Mouse (Mus musculus) heart, embryonic 14.5 days (tissue): ENCODE measurements around the gene Tyw5. TPM values are rescaled to one million over a fixed set of nuclear protein-coding genes. Genes with fewer than 3 reads are reported as not detected.

Experiments
- ATAC-seq: fragments of 200-750 bp; cut with Nextera tagmentation; 2 replicates; pipeline ENCODE4 v1.8.0; 2017; ENCODE audit warnings: low read depth, moderate TSS enrichment; ENCODE audit not compliant: insufficient number of reproducible peaks, insufficient read depth, low FRiP score
- H3K27ac ChIP-seq, 2 experiments: fragments of 200-500 bp in 1 of 2; fragments of 300-500 bp in 1 of 2; sonication (generic) in 1 of 2; replicated peaks in 1 of 2; 2 replicates each; pipeline ENCODE4 v1.5.1; 2012 to 2014; ENCODE audit warnings: low read depth in 2 of 2, low read length in 2 of 2, control low read depth in 1 of 2, mild to moderate bottlenecking in 1 of 2, mixed read lengths in 1 of 2; ENCODE audit not compliant: control insufficient read depth in 1 of 2, insufficient read depth in 1 of 2
- H3K27me3 ChIP-seq: fragments of 300-500 bp; sonication (generic); 2 replicates; pipeline ENCODE4 v1.6.1; 2014; ENCODE audit warnings: mild to moderate bottlenecking, low read length, control low read depth; ENCODE audit not compliant: control insufficient read depth, insufficient read depth
- H3K36me3 ChIP-seq: fragments of 300-500 bp; sonication (generic); 2 replicates; pipeline ENCODE4 v1.6.1; 2014; ENCODE audit warnings: mild to moderate bottlenecking, control low read depth, low read length, mixed read lengths; ENCODE audit not compliant: control insufficient read depth, insufficient read depth
- H3K4me1 ChIP-seq, 2 experiments: fragments of 200-500 bp in 1 of 2; fragments of 300-500 bp in 1 of 2; sonication (generic) in 1 of 2; 2 replicates each; pipeline ENCODE4 v1.6.1; 2012 to 2014; ENCODE audit warnings: low read length in 2 of 2, control low read depth in 1 of 2, mixed read lengths in 1 of 2; ENCODE audit not compliant: control insufficient read depth in 2 of 2, insufficient read depth in 2 of 2
- H3K4me2 ChIP-seq: fragments of 300-500 bp; sonication (generic); 2 replicates; pipeline ENCODE4 v1.6.1; 2014; ENCODE audit warnings: mild to moderate bottlenecking, low read length
- H3K4me3 ChIP-seq, 2 experiments: fragments of 200-500 bp in 1 of 2; fragments of 300-500 bp in 1 of 2; sonication (generic) in 1 of 2; 2 replicates each; pipeline ENCODE4 v1.5.1; 2012 to 2014; ENCODE audit warnings: low read length in 2 of 2, mild to moderate bottlenecking in 2 of 2, control low read depth in 1 of 2, low read depth in 1 of 2, moderate library complexity in 1 of 2; ENCODE audit not compliant: control insufficient read depth in 1 of 2, insufficient read depth in 1 of 2
- H3K9ac ChIP-seq: fragments of 300-500 bp; sonication (generic); 2 replicates; pipeline ENCODE4 v1.6.1; 2014; ENCODE audit warnings: mild to moderate bottlenecking, low read length
- H3K9me3 ChIP-seq: fragments of 300-500 bp; sonication (generic); 2 replicates; pipeline ENCODE4 v1.6.1; 2016; ENCODE audit warnings: low read length, control low read depth; ENCODE audit not compliant: control insufficient read depth
- WGBS: fragments of 180-500 bp; shearing (Covaris S2); extraction: QIAGEN DNeasy Blood & Tissue Kit; methylation state at CpG from one replicate; pipeline ENCODE4 v1.1.7; 2014; 5-methylcytosine and 5-hydroxymethylcytosine counted together
- polyA plus RNA-seq: library from polyadenylated mRNA; unstranded; fragments of >200 nt; fragmentation: Nextera tagmentation; extraction: Ambion mirVana; gene quantifications from 2 replicates; pipeline ENCODE4 v1.2.1, GENCODE M21; 2014

The Tyw5 gene
- 17.1 and 18.2 TPM in 2 replicates for polyA plus RNA-seq

DNA sequence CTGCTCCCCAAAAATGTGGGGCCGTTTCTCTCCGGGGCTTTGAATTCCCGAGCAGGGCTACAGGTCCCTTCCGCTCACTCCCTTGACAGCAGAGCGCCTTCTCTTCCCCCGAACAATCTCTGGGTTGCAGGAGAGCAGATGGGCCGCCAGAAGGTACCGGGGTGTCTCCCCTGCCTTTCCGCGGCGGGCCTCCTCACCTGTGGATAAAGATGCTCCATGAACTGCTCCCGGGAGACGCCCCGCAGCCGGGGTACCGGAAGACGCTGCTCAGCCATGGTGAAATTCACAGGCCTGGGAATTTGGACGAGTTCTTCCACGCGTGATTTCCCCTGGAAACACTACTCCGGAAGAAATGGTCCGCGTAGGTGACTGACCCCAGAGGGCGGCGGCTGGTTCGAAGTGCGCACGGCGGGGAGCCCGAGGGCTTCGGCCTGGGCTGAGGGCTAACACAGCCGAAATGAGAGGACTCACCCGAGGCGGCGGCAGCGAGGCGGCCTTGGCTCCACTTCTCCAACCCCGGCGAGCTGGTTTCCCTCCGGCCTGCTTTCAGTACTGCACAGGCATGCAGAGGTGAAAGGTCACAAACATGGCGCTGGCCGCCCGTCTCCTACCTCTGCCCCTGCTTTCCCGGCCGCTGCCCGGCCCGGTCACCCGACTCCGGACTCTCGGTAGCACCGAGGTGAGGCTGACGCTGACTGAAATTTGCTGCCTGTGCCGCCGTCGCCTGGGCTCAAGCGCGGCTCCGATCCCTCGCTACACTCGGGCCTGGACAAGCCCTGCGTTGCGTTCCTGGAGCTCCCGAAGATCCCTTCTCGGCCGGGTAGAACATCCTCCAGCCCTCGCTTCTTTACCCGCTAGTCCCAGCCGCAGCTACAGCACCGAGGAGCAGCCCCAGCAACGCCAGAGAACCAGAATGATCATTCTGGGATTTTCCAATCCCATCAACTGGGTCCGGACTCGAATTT, at the start of gene Tyw5, which contains the start of gene Maip1:
Tyw5 (minus strand) TSS at position 915 of the 965 bp plus-strand sequence.
Maip1 (plus strand) TSS at position 142 of the 965 bp plus-strand sequence.
- H3K36me3 ChIP-seq: peaks cover 12% of the 10 kb centered on the region
- peak within 1 kb of the TSS; percentile 89 for H3K9ac ChIP-seq
- no peaks in the 10 kb centered on the region for H3K9me3 ChIP-seq
- peaks cover 0 to 27% of the 10 kb centered on the region in 2 experiments; a peak in 2 of 4 replicates for H3K4me1 ChIP-seq
- H3K27ac ChIP-seq: peak within 1 kb of the TSS; percentile 93 to 97
- under 1% methylated on average over 70 of the region's 72 CpGs for WGBS
- peak within 1 kb of the TSS; percentile 73 for H3K4me2 ChIP-seq
- peak within 1 kb of the TSS; percentile 76 to 80 for H3K4me3 ChIP-seq
- peak; percentile 90 for ATAC-seq
- H3K27me3 ChIP-seq: no peaks in the 10 kb centered on the region

DNA sequence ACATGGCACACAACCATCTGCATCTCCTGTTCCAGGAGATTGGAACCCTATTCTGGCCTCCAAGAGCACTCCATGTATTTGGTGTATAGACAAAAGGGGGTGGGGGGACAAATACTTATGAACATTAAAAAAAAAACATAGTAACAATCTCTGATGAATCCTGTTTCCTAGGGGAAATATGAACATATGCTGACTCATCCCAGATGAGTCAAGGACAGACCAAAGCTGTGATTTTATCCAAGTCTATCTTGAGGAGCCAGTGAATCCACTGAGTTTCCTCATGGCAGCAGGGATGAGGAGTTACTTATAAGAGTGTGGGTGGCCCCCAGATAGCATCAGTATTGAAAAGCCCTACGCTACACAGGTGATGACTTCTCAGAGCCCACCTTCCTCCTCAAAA, 43.3 kb upstream of the Tyw5 start:
- Histone ChIP-seq H3K36me3 (no peaks in the 10 kb centered on the region), H3K27me3 (no peaks in the 10 kb centered on the region), H3K4me1 (no peaks in the 10 kb centered on the region), H3K27ac (no peak overlapping the region), H3K9ac (no peak overlapping the region), H3K4me3 (no peak overlapping the region), H3K9me3 (no peaks in the 10 kb centered on the region), H3K4me2 (no peak overlapping the region)
- ATAC-seq: no peak
- 93% methylated on average over 1 of the region's 1 CpGs for WGBS

DNA sequence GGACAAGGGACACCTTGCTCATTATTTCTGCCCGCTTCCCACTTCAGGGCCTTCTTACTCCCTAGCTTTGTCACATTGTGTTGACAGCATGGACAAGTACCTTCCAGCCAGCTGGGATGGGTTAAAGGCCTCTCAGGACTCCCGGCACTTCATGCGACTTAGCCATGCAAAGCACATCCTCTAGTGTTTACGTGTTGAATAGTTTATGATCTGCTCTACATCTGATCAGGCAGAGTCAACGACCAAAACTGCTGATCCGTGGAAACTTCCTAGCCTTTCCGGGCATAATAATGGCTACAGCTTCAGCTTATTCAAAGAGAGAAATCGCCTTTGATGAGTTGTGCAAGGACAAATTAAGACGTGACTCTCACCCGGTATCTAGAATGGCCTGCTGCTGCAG, 38.8 kb upstream of the Tyw5 start:
- Histone ChIP-seq H3K9me3 (no peaks in the 10 kb centered on the region), H3K4me1 (peaks cover 0 to 2% of the 10 kb centered on the region in 2 experiments; a peak in 1 of 4 replicates), H3K9ac (no peak overlapping the region), H3K4me2 (no peak overlapping the region), H3K4me3 (no peak overlapping the region), H3K27me3 (no peaks in the 10 kb centered on the region), H3K27ac (no peak overlapping the region), H3K36me3 (no peaks in the 10 kb centered on the region)
- WGBS: 67% methylated on average over 10 of the region's 10 CpGs
- ATAC-seq: no peak

DNA sequence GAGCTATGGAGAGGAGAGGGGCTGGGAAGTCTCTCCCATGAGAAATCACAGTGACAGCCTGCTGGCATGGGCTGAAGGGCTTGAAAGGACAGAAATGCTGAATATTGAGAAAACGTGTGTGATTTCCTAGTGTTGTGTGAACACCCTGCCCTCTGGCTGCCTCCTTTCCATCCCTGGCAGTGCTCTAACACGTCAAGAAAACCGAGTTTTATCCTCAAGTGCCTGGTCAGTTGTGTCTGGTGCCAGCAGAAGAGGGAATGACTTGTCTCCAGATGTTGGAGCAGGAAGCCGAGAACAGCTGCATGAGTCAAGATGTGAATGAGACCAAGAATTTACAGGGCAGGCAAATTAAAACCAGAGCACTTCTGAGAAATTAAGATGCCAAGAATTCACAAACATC, 33.9 kb upstream of the Tyw5 start:
- peaks cover 11 to 12% of the 10 kb centered on the region in 2 experiments; a peak in 3 of 4 replicates for H3K4me1 ChIP-seq
- no peaks in the 10 kb centered on the region for H3K36me3 ChIP-seq
- WGBS: 47% methylated on average over 4 of the region's 4 CpGs
- H3K27ac ChIP-seq: no peak overlapping the region
- no peak overlapping the region for H3K9ac ChIP-seq
- no peak overlapping the region for H3K4me2 ChIP-seq
- H3K4me3 ChIP-seq: no peak overlapping the region
- no peaks in the 10 kb centered on the region for H3K27me3 ChIP-seq
- no peak for ATAC-seq
- H3K9me3 ChIP-seq: no peaks in the 10 kb centered on the region

DNA sequence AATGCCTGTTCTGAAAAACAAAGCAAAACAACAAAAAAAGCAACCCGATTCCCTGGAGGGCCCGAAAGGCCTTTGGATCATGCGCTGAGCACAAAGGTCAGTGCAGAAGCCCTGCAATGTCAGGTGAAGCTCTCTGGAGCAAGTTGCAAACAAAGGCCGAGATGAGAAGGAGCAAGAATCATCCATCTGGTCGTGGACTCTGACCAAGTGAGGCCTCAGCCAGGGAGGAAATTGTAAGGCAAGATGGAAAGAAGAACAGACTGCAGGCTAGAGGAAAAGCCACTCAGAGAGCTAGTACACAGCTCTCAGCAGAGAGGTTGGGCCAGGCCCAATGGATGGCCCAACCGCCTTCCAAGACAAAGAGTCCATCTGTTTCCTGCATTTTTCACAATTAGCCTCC, 32.1 kb upstream of the Tyw5 start:
- Histone ChIP-seq H3K27me3 (no peaks in the 10 kb centered on the region), H3K36me3 (no peaks in the 10 kb centered on the region), H3K27ac (peak overlapping the region in 1 of 2 experiments; percentile 3; a peak in 2 of 4 replicates), H3K9ac (no peak overlapping the region), H3K4me3 (no peak overlapping the region), H3K4me1 (peaks cover 11 to 12% of the 10 kb centered on the region in 2 experiments; a peak in 3 of 4 replicates), H3K4me2 (no peak overlapping the region), H3K9me3 (no peaks in the 10 kb centered on the region)
- 74% methylated on average over 6 of the region's 6 CpGs for WGBS
- no peak for ATAC-seq

DNA sequence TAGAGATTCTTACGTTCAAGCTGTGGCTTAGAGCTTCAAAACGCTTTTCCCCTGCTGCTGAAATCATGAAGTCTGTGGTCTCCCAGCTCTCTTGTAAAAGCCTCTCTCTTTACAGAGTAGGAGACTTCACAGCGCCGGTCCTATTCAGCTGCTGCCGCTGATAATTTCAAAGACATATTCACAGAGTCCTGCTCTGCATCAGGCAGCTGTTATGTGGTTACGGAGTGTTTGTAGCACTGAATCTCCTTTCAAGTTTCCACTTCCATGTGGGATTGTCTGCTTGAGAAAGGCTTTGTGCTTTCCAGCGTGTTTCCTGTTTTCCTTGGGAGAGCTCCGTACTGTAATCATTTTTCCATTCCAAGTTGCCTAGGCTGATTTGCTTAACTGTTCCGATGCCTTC, 30.1 kb upstream of the Tyw5 start:
- Histone ChIP-seq H3K27me3 (no peaks in the 10 kb centered on the region), H3K4me3 (peak overlapping the region; percentile 10 to 15; a peak in 2 of 4 replicates), H3K36me3 (no peaks in the 10 kb centered on the region), H3K27ac (peak overlapping the region; percentile 75 to 82), H3K9ac (peak overlapping the region; percentile 42; the same call in 1 of the 2 replicates), H3K4me2 (peak overlapping the region; percentile 58), H3K9me3 (no peaks in the 10 kb centered on the region), H3K4me1 (peaks cover 11 to 12% of the 10 kb centered on the region in 2 experiments; a peak in 3 of 4 replicates)
- 18% methylated on average over 9 of the region's 9 CpGs for WGBS
- peak; percentile 84 for ATAC-seq

DNA sequence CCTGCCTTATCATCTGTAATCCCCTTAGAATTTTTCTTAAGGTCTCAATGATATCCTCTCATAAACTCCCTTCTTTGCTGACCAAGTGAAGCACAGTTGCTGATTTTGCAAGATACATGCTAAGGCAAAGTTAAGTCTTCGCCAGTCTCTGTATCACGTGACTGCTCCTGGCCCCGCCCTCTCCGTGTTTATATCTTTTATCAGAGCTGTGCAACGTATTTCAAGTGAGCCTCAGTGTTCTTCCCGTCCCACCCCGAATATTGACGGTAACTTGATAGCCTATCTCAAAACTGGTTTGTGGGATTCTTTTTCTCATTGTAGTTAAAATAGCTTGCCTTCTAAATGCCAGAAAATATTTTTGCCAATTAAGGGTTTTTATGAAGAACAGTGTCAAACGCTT, 29.5 kb upstream of the Tyw5 start:
- Histone ChIP-seq H3K27ac (peak overlapping the region; percentile 75 to 82), H3K9me3 (no peaks in the 10 kb centered on the region), H3K4me2 (peak overlapping the region; percentile 58), H3K9ac (peak overlapping the region; percentile 42; the same call in 1 of the 2 replicates), H3K27me3 (no peaks in the 10 kb centered on the region), H3K36me3 (no peaks in the 10 kb centered on the region), H3K4me1 (peaks cover 11 to 12% of the 10 kb centered on the region in 2 experiments; a peak in 3 of 4 replicates), H3K4me3 (peak overlapping the region; percentile 10 to 15; a peak in 3 of 4 replicates)
- 29% methylated on average over 9 of the region's 9 CpGs for WGBS
- ATAC-seq: no peak
